Mouse (Mus musculus) embryo, embryonic 9.5 days (tissue): ENCODE data around the gene Nrxn3.

Experiments used
- DNase-seq: peaks from one replicate; pipeline ENCODE4 v3.0.0-alpha.2; 2017; ENCODE audit errors: extremely low spot score

The Nrxn3 gene

GRCm38 (mm10) chr12:90113351-90113791, 1390.7 kb downstream of the Nrxn3 start:
- no peak for DNase-seq

GRCm38 (mm10) chr12:90131927-90132869, 1409.5 kb downstream of the Nrxn3 start:
- peak; percentile 37 for DNase-seq

- no peak for DNase-seq
Observed at GRCm38 (mm10) chr12:90142011-90142410, 1419.3 kb downstream of the Nrxn3 start.

GRCm38 (mm10) chr12:90144247-90144646, 1421.6 kb downstream of the Nrxn3 start:
- no peak for DNase-seq

GRCm38 (mm10) chr12:90158131-90158772, 1435.6 kb downstream of the Nrxn3 start:
- DNase-seq, result no peak

GRCm38 (mm10) chr12:90159911-90160310, 1437.2 kb downstream of the Nrxn3 start:
- no peak for DNase-seq

GRCm38 (mm10) chr12:90166118-90166517, 1443.4 kb downstream of the Nrxn3 start:
- DNase-seq, result no peak

- no peak for DNase-seq
Observed at GRCm38 (mm10) chr12:90181566-90181965, 1458.9 kb downstream of the Nrxn3 start.

GRCm38 (mm10) chr12:90183021-90183420, 1460.3 kb downstream of the Nrxn3 start:
- no peak for DNase-seq

GRCm38 (mm10) chr12:90196161-90196560, 1473.5 kb downstream of the Nrxn3 start:
- DNase-seq, result no peak

- DNase-seq, result no peak
Observed at GRCm38 (mm10) chr12:90197994-90198393, 1475.3 kb downstream of the Nrxn3 start.

GRCm38 (mm10) chr12:90202501-90202900, 1479.8 kb downstream of the Nrxn3 start:
- DNase-seq, result no peak

- no peak for DNase-seq
Observed at GRCm38 (mm10) chr12:90211410-90211809, 1488.7 kb downstream of the Nrxn3 start.

- no peak for DNase-seq
Observed at GRCm38 (mm10) chr12:90217060-90217459, 1494.4 kb downstream of the Nrxn3 start.

- peak; percentile 9 for DNase-seq
Observed at GRCm38 (mm10) chr12:90229062-90229461, 1506.4 kb downstream of the Nrxn3 start.

GRCm38 (mm10) chr12:90236093-90236492, 1513.4 kb downstream of the Nrxn3 start:
- DNase-seq, result no peak

- DNase-seq, result no peak
Observed at GRCm38 (mm10) chr12:90260301-90260700, 1537.6 kb downstream of the Nrxn3 start.

- DNase-seq, result no peak
Observed at GRCm38 (mm10) chr12:90268111-90268510, 1545.4 kb downstream of the Nrxn3 start.

- no peak for DNase-seq
Observed at GRCm38 (mm10) chr12:90270763-90271379, 1548.2 kb downstream of the Nrxn3 start.

- DNase-seq, result no peak
Observed at GRCm38 (mm10) chr12:90274621-90275236, 1552.1 kb downstream of the Nrxn3 start.

GRCm38 (mm10) chr12:90281236-90281635, 1558.6 kb downstream of the Nrxn3 start:
- no peak for DNase-seq

GRCm38 (mm10) chr12:90283022-90283421, 1560.3 kb downstream of the Nrxn3 start:
- DNase-seq, result no peak
